Mouse (Mus musculus) activated CD4-positive, CD25-positive, alpha-beta regulatory T cell, adult 4 months (primary cell): ENCODE data around the gene Arhgap21. TPM values are rescaled to one million over a fixed set of nuclear protein-coding genes. Genes with fewer than 3 reads are reported as not detected.

Source experiments
- ATAC-seq: one replicate; pipeline ENCODE4 v1.8.0; 2017
- polyA plus RNA-seq, 2 experiments: library from polyadenylated mRNA; unstranded; fragments of 100-300 nt; shearing (Covaris generic); gene quantifications; one replicate each; pipeline ENCODE4 v1.2.1; 2017

The Arhgap21 gene
- polyA plus RNA-seq, 2 experiments from 2014 or later: 2.0 to 4.2 TPM

- no peak for ATAC-seq
Observed at GRCm38 (mm10) chr2:20966176-20967100, 2.2 kb downstream of the Arhgap21 start.

- no peak for ATAC-seq
Observed at GRCm38 (mm10) chr2:20965361-20965760, 3.3 kb downstream of the Arhgap21 start.

- no peak for ATAC-seq
Observed at GRCm38 (mm10) chr2:20964461-20964860, 4.2 kb downstream of the Arhgap21 start.

GRCm38 (mm10) chr2:20963226-20963805, 5.4 kb downstream of the Arhgap21 start:
- no peak for ATAC-seq

- no peak for ATAC-seq
Observed at GRCm38 (mm10) chr2:20962284-20962683, 6.4 kb downstream of the Arhgap21 start.

- ATAC-seq: peak; percentile 61
Observed at GRCm38 (mm10) chr2:20961825-20962224, 6.9 kb downstream of the Arhgap21 start.

GRCm38 (mm10) chr2:20961295-20961694, 7.4 kb downstream of the Arhgap21 start:
- no peak for ATAC-seq

GRCm38 (mm10) chr2:20960668-20961035, 8.0 kb downstream of the Arhgap21 start:
- ATAC-seq: no peak

GRCm38 (mm10) chr2:20959906-20960667, 8.6 kb downstream of the Arhgap21 start:
- ATAC-seq: no peak

- ATAC-seq: no peak
Observed at GRCm38 (mm10) chr2:20959045-20959444, 9.6 kb downstream of the Arhgap21 start.

- ATAC-seq: no peak
Observed at GRCm38 (mm10) chr2:20957995-20958394, 10.7 kb downstream of the Arhgap21 start.

- no peak for ATAC-seq
Observed at GRCm38 (mm10) chr2:20956716-20957115, 12.0 kb downstream of the Arhgap21 start.

- ATAC-seq: no peak
Observed at GRCm38 (mm10) chr2:20955996-20956395, 12.7 kb downstream of the Arhgap21 start.

GRCm38 (mm10) chr2:20955376-20955775, 13.3 kb downstream of the Arhgap21 start:
- ATAC-seq: no peak

GRCm38 (mm10) chr2:20952716-20953115, 16.0 kb downstream of the Arhgap21 start:
- no peak for ATAC-seq

- no peak for ATAC-seq
Observed at GRCm38 (mm10) chr2:20949168-20949567, 19.5 kb downstream of the Arhgap21 start.

GRCm38 (mm10) chr2:20947036-20947435, 21.6 kb downstream of the Arhgap21 start:
- no peak for ATAC-seq

GRCm38 (mm10) chr2:20945596-20945995, 23.1 kb downstream of the Arhgap21 start:
- no peak for ATAC-seq

- ATAC-seq: no peak
Observed at GRCm38 (mm10) chr2:20943730-20944454, 24.8 kb downstream of the Arhgap21 start.

GRCm38 (mm10) chr2:20943222-20943621, 25.5 kb downstream of the Arhgap21 start:
- no peak for ATAC-seq

GRCm38 (mm10) chr2:20942434-20943198, 26.1 kb downstream of the Arhgap21 start:
- no peak for ATAC-seq

GRCm38 (mm10) chr2:20941105-20941504, 27.6 kb downstream of the Arhgap21 start:
- no peak for ATAC-seq
